Mouse (Mus musculus): ENCODE data around the gene Pcbd2. TPM values are rescaled to one million over a fixed set of nuclear protein-coding genes. Genes with fewer than 3 reads are reported as not detected.

Pcbd2 gene
- polyA plus RNA-seq, 1 experiment from 2014 or later: 15.4 TPM

GRCm38 (mm10) chr13:55726598-55727119 is 509 bp upstream of the Pcbd2 start:
- H3K4me2 ChIP-seq (ENCODE audit: low read length): peak overlapping the region; percentile 53
- peak overlapping the region; percentile 52 for H3K4me3 ChIP-seq (replicated peaks; ENCODE audit: low read depth, low read length)
- ATAC-seq (ENCODE audit: low FRiP score, low TSS enrichment) (no peak), DNase-seq (peak; percentile 49)
- peak overlapping the region; percentile 95 for H3K27ac ChIP-seq (replicated peaks; ENCODE audit: low read depth, low read length)
- H3K4me1 ChIP-seq (ENCODE audit: control insufficient read depth, insufficient read depth, low read length): no peaks in the 10 kb centered on the region
- H3K36me3 ChIP-seq (ENCODE audit: control insufficient read depth, insufficient read depth, low read length): peaks cover 37% of the 10 kb centered on the region
- H3K27me3 ChIP-seq (ENCODE audit: control insufficient read depth, insufficient read depth, low read length): no peaks in the 10 kb centered on the region
- WGBS: 4% methylated on average over 4 of the region's 4 CpGs
- peak overlapping the region; percentile 56 for H3K9ac ChIP-seq (replicated peaks; ENCODE audit: low read length)
- no peaks in the 10 kb centered on the region for H3K9me3 ChIP-seq (ENCODE audit: control insufficient read depth, low read length)

GRCm38 (mm10) chr13:55727839-55728238 is 671 bp downstream of the Pcbd2 start:
- H3K4me3 ChIP-seq (replicated peaks; ENCODE audit: low read depth, low read length): peak overlapping the region; percentile 52
- H3K36me3 ChIP-seq (ENCODE audit: control insufficient read depth, insufficient read depth, low read length): peaks cover 32% of the 10 kb centered on the region
- DNase-seq: peak; percentile 85
- peak; percentile 63; the same call in 1 of the 2 replicates for ATAC-seq (ENCODE audit: low FRiP score, low TSS enrichment)
- H3K27me3 ChIP-seq (ENCODE audit: control insufficient read depth, insufficient read depth, low read length): no peaks in the 10 kb centered on the region
- H3K9ac ChIP-seq (replicated peaks; ENCODE audit: low read length): peak overlapping the region; percentile 56
- 5% methylated on average over 19 of the region's 19 CpGs for WGBS
- H3K9me3 ChIP-seq (ENCODE audit: control insufficient read depth, low read length): no peaks in the 10 kb centered on the region
- peak overlapping the region; percentile 95; the same call in 1 of the 2 replicates for H3K27ac ChIP-seq (replicated peaks; ENCODE audit: low read depth, low read length)
- H3K4me1 ChIP-seq (ENCODE audit: control insufficient read depth, insufficient read depth, low read length): no peaks in the 10 kb centered on the region
- H3K4me2 ChIP-seq (ENCODE audit: low read length): peak overlapping the region; percentile 53

DNA sequence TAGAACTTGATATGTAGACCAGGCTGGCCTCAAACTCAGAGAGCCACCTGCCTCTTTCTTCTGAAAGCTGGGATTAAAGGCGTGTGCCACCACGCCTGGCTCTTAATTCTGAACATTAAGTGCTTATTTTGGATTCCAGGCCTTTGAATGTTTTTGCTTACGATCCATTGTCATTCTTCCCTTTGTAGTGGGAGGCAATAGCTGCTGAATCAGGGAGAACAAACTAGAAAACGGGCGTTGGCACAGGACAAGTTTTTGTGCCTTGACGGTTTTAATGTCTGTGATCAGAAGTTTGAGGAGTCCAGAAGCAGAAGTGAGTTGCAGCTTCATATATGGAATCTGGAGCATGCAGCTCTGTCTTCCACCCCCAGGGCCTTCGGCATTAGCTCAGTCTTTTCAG is 3.5 kb downstream of the Pcbd2 start:
- Histone ChIP-seq H3K36me3 (ENCODE audit: control insufficient read depth, insufficient read depth, low read length) (0 out of 2 replicates have a peak, but pooled peaks cover 7% of the 10 kb centered on the region), H3K4me1 (ENCODE audit: control insufficient read depth, insufficient read depth, low read length) (no peaks in the 10 kb centered on the region), H3K9ac (replicated peaks; ENCODE audit: low read length) (no peak overlapping the region), H3K27ac (replicated peaks; ENCODE audit: low read depth, low read length) (no peak overlapping the region), H3K9me3 (ENCODE audit: control insufficient read depth, low read length) (no peaks in the 10 kb centered on the region), H3K4me2 (ENCODE audit: low read length) (no peak overlapping the region), H3K4me3 (replicated peaks; ENCODE audit: low read depth, low read length) (no peak overlapping the region), H3K27me3 (ENCODE audit: control insufficient read depth, insufficient read depth, low read length) (no peaks in the 10 kb centered on the region)
- no peak for DNase-seq
- ATAC-seq (ENCODE audit: low FRiP score, low TSS enrichment): no peak
- 93% methylated on average over 7 of the region's 7 CpGs for WGBS

DNA sequence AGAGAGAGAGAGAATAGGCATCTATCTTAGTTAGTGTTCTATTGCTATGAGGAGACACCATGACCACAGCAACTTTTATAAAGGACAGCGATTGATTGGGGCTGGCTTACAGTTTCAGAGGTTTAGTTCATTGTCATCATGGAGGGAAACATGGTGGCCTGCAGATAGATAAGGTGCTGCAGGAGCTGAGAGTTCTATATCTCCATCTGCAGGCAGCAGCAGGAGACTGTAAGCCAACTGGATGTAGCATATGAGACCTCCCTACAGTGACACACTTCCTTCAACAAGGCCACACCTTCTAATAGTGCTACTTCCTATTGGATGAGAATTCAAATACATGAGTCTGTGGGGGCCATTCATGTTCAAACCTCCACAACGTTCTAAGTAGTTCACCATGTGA is 5.0 kb downstream of the Pcbd2 start:
- no peak for ATAC-seq (ENCODE audit: low FRiP score, low TSS enrichment)
- Histone ChIP-seq H3K27me3 (ENCODE audit: control insufficient read depth, insufficient read depth, low read length) (no peaks in the 10 kb centered on the region), H3K4me2 (ENCODE audit: low read length) (no peak overlapping the region), H3K4me3 (replicated peaks; ENCODE audit: low read depth, low read length) (no peak overlapping the region), H3K9me3 (ENCODE audit: control insufficient read depth, low read length) (no peaks in the 10 kb centered on the region), H3K9ac (replicated peaks; ENCODE audit: low read length) (no peak overlapping the region), H3K4me1 (ENCODE audit: control insufficient read depth, insufficient read depth, low read length) (no peaks in the 10 kb centered on the region), H3K27ac (replicated peaks; ENCODE audit: low read depth, low read length) (no peak overlapping the region), H3K36me3 (ENCODE audit: control insufficient read depth, insufficient read depth, low read length) (no peaks in the 10 kb centered on the region)
- DNase-seq: no peak
- WGBS: 78% methylated on average over 2 of the region's 2 CpGs

DNA sequence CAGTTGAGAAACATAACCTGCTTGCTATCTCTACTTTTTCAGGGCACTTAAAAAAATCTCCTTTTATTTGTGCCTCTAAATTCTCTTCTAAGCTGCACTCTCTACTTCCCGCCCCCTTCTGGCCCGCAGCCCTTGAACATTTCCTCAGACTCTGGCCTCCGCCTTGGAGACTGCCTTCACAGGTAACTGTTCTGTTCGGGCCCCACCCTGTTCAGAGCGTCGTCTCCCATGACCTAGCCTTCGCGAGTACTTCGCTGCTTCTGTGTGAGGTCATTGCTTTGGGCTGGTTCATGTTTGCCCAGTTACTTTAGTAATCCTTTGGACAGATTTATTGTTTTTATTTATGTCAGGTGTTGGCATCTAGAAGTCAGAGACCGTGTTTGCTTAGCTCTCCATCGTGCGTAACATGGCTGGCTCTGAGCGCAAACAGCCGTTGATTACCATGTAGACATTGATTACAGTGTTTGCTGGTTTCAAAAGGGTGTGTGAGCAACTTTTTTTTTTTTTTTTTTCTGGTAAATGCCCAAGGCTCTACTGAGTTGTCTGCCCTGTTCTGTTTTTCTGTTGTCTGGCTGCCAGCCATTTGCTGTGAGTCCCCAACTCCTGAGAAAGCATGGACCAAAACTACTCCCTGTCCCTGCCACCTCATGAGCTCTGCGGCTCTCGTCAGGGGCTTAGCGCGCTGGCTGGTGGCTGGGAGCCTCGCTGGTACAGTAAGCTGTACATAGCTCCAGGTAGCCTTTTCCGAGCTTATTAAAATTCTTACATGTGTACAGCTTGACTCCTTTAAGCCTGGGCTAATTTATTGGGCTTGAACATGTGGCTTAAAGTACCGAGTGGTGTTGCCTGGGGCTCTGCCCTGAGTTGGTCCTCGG is 6.7 kb downstream of the Pcbd2 start:
- no peak for ATAC-seq (ENCODE audit: low FRiP score, low TSS enrichment)

DNA sequence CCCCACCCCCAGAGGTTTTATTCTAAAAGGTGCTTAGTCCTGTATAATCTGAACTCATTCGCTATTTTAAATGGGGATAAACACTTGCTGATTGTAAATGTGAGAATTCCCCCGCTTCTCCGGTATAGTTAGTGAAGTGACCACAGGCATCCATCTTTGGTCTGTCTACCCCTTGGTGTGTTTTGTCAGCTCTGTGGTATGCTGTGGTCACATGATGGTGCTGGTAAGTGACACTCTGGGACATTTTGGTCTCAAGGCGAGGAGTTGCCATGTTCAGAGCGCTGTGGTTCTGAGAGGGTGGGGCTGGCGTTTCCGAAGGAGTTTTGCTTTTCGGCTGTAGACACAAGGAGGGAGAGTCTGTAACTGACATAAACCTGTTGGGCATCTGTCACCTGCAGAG is 10.7 kb downstream of the Pcbd2 start:
- Histone ChIP-seq H3K36me3 (ENCODE audit: control insufficient read depth, insufficient read depth, low read length) (no peaks in the 10 kb centered on the region), H3K9me3 (ENCODE audit: control insufficient read depth, low read length) (no peaks in the 10 kb centered on the region), H3K27me3 (ENCODE audit: control insufficient read depth, insufficient read depth, low read length) (no peaks in the 10 kb centered on the region), H3K4me2 (ENCODE audit: low read length) (no peak overlapping the region), H3K4me1 (ENCODE audit: control insufficient read depth, insufficient read depth, low read length) (no peaks in the 10 kb centered on the region), H3K27ac (replicated peaks; ENCODE audit: low read depth, low read length) (no peak overlapping the region), H3K4me3 (replicated peaks; ENCODE audit: low read depth, low read length) (no peak overlapping the region), H3K9ac (replicated peaks; ENCODE audit: low read length) (no peak overlapping the region)
- WGBS: 96% methylated on average over 8 of the region's 8 CpGs
- ATAC-seq (ENCODE audit: low FRiP score, low TSS enrichment): no peak
- DNase-seq: no peak

More for the DNA sequence above, 6.7 kb downstream of the Pcbd2 start:
- Histone ChIP-seq H3K9ac (replicated peaks; ENCODE audit: low read length) (no peak overlapping the region), H3K27ac (replicated peaks; ENCODE audit: low read depth, low read length) (no peak overlapping the region), H3K9me3 (ENCODE audit: control insufficient read depth, low read length) (no peaks in the 10 kb centered on the region), H3K36me3 (ENCODE audit: control insufficient read depth, insufficient read depth, low read length) (no peaks in the 10 kb centered on the region), H3K4me3 (replicated peaks; ENCODE audit: low read depth, low read length) (no peak overlapping the region), H3K4me2 (ENCODE audit: low read length) (no peak overlapping the region), H3K4me1 (ENCODE audit: control insufficient read depth, insufficient read depth, low read length) (no peaks in the 10 kb centered on the region), H3K27me3 (ENCODE audit: control insufficient read depth, insufficient read depth, low read length) (no peaks in the 10 kb centered on the region)
- no peak for DNase-seq
- WGBS: 86% methylated on average over 22 of the region's 22 CpGs

DNA sequence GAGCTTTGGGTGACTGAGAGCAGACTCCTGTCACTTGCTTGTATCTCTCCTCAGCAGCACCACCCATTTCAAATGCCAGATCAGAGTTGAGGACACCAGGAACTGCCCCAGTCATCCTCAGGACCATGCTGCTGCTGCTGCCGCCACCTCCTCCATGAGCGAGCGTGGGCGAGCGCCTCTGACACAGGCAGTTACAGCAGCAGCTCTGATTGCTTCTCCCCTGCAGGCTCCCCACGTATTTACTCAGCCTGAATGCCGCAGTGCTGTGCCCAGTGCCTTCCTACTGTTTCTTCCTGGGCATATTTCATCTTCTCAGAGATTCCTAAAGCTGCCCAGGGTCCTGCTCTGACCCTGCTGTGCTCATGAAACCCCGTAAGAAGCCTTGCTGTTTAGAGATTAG is 15.1 kb downstream of the Pcbd2 start:
- no peaks in the 10 kb centered on the region for H3K9me3 ChIP-seq (ENCODE audit: control insufficient read depth, low read length)
- H3K4me3 ChIP-seq (replicated peaks; ENCODE audit: low read depth, low read length): no peak overlapping the region
- ATAC-seq (ENCODE audit: low FRiP score, low TSS enrichment): no peak
- DNase-seq: no peak
- WGBS: 71% methylated on average over 8 of the region's 8 CpGs
- H3K4me1 ChIP-seq (ENCODE audit: control insufficient read depth, insufficient read depth, low read length): no peaks in the 10 kb centered on the region
- no peak overlapping the region for H3K27ac ChIP-seq (replicated peaks; ENCODE audit: low read depth, low read length)
- no peak overlapping the region for H3K9ac ChIP-seq (replicated peaks; ENCODE audit: low read length)
- H3K4me2 ChIP-seq (ENCODE audit: low read length): no peak overlapping the region
- H3K27me3 ChIP-seq (ENCODE audit: control insufficient read depth, insufficient read depth, low read length): no peaks in the 10 kb centered on the region
- H3K36me3 ChIP-seq (ENCODE audit: control insufficient read depth, insufficient read depth, low read length): no peaks in the 10 kb centered on the region

GRCm38 (mm10) chr13:55754380-55754779 is 27.2 kb downstream of the Pcbd2 start:
- WGBS: 74% methylated on average over 13 of the region's 13 CpGs
- Histone ChIP-seq H3K4me3 (replicated peaks; ENCODE audit: low read depth, low read length) (no peak overlapping the region), H3K27ac (replicated peaks; ENCODE audit: low read depth, low read length) (no peak overlapping the region), H3K4me1 (ENCODE audit: control insufficient read depth, insufficient read depth, low read length) (peaks cover 10% of the 10 kb centered on the region), H3K4me2 (ENCODE audit: low read length) (no peak overlapping the region), H3K9ac (replicated peaks; ENCODE audit: low read length) (no peak overlapping the region), H3K36me3 (ENCODE audit: control insufficient read depth, insufficient read depth, low read length) (no peaks in the 10 kb centered on the region), H3K27me3 (ENCODE audit: control insufficient read depth, insufficient read depth, low read length) (no peaks in the 10 kb centered on the region), H3K9me3 (ENCODE audit: control insufficient read depth, low read length) (no peaks in the 10 kb centered on the region)
- ATAC-seq (ENCODE audit: low FRiP score, low TSS enrichment) (no peak), DNase-seq (no peak)

DNA sequence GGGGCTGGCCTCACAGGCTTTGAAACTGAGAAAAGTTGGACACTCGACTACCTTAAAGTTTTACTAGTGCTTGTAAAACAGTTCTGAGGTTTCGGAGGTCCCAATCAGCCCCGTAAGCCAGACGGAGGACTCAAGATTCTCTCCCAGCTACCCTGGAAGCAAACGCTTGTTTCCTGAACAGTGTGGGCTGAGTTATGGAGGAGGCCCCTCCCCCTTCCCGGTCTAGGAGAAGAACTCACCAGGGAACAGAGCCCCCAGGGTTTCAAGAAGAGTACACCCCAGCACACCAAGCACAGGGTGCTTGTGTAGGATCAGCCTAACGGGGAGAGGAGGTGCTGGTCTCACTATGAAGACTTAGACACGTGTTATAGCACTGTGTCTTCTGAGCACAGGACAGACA is 29.6 kb downstream of the Pcbd2 start:
- no peak overlapping the region for H3K4me2 ChIP-seq (ENCODE audit: low read length)
- H3K9ac ChIP-seq (replicated peaks; ENCODE audit: low read length): 0 out of 2 replicates have a peak overlapping the region, but pooled peaks have one; percentile 9
- no peaks in the 10 kb centered on the region for H3K9me3 ChIP-seq (ENCODE audit: control insufficient read depth, low read length)
- DNase-seq (peak; percentile 23), ATAC-seq (ENCODE audit: low FRiP score, low TSS enrichment) (no peak)
- H3K4me1 ChIP-seq (ENCODE audit: control insufficient read depth, insufficient read depth, low read length): no peaks in the 10 kb centered on the region
- WGBS: 52% methylated on average over 8 of the region's 8 CpGs
- no peak overlapping the region for H3K27ac ChIP-seq (replicated peaks; ENCODE audit: low read depth, low read length)
- H3K36me3 ChIP-seq (ENCODE audit: control insufficient read depth, insufficient read depth, low read length): no peaks in the 10 kb centered on the region
- H3K27me3 ChIP-seq (ENCODE audit: control insufficient read depth, insufficient read depth, low read length): no peaks in the 10 kb centered on the region
- H3K4me3 ChIP-seq (replicated peaks; ENCODE audit: low read depth, low read length): no peak overlapping the region

All from midbrain, embryonic 14.5 days (tissue).